Mouse (Mus musculus) cerebral cortex, adult 2 months (tissue): ENCODE data around the gene Nr1h4.

Source experiments
- WGBS: fragments of 180-500 bp; shearing (Covaris S2); methylation state at CpG from one replicate; pipeline ENCODE4 v1.1.7; 2018; 5-methylcytosine and 5-hydroxymethylcytosine counted together

Nr1h4 gene

DNA sequence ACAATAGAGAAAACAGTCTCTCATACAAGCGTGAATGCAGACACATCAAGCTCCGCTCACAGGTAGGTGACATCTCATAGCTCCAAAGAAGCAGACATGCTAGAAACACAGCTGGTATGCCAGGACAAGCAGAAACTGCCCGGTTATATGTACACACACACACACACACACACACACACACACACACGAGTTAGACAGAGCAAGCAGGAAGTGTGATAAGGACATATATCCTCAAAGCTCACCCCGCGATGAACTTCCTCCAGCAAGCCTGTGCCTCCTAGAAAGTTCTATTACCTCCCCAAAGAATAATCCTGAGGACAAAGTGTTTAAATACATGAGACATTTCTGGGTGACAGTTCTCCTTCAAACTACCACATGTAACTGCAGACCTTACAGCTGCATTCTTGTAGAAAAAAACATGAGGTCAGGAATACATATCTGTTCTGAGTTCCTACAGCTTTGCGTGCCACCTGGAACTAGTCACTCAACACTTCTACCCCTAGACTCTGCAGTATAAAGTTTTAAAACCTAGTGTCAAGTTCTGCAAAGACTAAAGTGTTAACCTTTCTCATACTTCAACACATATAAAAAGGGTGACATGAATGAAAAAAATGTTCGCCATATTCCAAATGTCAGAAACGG is 11.5 kb downstream of the Nr1h4 start:
- WGBS = 84% methylated on average over 9 of the region's 9 CpGs

DNA sequence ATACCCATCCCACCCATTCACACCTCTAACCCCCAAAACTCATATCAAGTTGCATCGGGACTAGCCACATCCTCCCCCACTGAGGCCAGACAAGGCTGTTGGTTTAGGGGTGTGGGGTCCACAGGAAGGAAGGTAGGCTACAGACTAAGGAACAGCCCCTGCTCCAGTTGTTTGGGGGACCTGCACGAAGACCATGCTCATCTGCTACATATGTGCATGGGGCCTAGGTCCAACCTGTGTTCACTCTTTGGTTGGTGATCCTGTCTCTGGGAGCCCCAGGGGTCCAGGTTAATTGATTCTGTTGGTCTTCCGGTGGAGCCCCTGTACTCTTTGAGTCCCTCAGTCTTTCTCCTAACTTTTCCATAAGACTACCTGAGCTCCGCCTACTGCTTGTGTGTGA is 13.0 kb downstream of the Nr1h4 start:
- 92% methylated on average over 4 of the region's 4 CpGs for WGBS

DNA sequence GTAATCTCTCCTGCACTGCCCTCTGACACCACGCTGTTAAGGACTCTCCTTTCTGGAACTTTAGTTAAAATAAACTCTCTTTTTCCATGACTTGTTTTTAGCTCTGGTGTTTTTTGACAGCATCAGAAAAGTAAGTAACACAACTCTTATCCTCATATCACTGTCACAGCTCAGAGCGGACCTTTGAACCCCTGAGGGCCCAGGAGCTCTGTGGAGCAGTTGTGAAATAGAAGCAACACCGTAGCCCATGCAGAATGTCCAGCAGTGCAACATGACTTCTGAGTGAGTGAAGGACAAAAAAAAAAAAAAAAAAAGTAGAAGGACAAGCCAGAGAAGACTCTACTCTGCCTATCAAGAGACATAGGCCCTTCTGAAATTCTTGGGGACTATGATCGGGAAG is 14.2 kb downstream of the Nr1h4 start:
- 83% methylated on average over 4 of the region's 4 CpGs for WGBS

DNA sequence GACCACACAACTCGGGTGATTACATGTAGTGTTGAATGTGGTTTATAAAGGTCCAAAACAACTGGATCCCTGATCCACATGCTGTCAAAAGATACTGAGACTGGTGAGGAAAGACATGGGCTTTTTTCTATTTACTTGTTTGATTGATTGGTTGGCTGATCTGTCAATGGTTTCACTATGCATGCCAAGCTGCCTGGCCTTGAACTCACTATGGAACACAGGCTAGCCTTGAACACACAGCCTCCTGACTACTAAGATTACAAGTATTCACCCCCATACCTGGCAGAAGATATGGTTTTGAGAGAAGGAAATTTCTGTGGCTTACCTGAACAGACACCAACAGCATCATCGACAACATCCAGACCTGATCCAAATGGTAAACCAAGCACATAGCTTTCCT is 15.0 kb downstream of the Nr1h4 start:
- WGBS = 93% methylated on average over 2 of the region's 2 CpGs

DNA sequence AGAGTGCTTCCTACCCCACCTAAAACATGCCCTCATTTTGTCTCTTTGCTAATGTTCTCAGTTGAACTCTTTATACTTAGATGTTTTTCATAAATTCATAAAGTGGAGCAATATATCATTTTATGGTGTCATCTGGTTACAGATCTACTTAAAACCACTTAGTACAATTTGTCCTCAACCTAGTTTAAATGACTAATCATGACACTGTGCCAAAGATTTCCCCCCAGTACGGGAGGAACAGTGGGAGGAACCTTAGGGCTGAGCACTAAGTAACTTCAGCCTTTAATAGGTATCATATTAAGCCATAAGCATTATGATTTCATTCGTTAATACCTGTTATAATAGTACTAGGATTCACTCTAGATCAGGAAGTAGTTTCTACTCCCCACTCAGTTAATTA is 17.6 kb downstream of the Nr1h4 start:
- WGBS = 70% methylated on average over 2 of the region's 2 CpGs

DNA sequence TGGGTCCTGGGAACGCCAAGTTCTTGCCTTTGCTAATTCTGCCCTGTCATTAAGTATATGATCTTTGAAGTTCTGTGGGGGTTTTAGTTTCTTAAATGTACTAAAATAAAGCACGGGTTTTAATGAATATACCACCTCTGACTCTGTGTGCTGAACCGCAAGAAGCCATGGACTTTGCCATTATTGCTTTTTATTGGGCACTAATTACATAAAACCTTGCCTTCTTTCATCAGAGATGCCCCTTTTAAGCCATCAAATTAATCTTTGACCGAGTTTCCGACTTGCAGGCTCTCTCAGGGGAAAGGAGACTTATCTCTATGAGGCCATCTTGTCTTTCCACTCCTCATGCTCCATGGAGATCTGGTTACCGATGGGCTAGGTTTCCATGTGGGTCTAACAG is 20.8 kb downstream of the Nr1h4 start:
- WGBS = 79% methylated on average over 6 of the region's 6 CpGs

DNA sequence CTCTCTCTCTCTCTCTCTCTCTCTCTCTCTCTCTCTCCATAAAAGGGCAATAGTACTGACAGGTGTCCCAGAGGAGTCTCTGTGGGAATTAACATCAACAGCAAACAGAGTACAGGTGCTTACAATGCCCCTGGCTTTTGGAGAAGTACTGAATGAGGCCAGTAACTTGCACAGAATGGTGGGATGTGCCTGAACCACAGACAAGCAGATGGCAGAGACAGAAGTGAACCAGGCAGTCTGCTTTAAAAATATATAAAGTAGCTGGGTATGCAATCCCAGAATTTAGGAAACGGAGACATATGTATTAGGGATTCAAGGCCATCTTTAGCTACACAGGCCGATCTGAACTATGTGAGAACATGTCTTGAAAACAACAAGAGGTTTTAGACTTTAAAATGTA is 22.8 kb downstream of the Nr1h4 start:
- 52% methylated on average over 2 of the region's 2 CpGs for WGBS

DNA sequence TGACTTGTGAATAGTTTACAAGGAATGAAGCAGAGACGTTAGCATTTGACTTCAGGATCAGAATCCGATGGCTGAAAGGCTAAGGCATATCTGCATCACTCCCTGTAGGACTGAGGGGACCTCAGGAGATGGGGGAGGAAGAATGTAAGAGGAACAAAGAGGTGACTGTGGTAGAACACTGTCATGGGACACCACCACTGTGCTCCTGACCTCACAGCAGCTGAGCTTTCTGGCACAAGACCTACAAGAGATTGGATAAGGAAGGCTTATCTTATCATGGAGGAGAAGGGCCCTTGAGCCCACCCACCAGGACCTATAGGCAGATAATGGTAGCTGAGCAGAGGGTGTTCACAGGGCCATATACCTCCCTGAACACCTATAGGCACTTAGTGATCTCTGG is 24.8 kb downstream of the Nr1h4 start:
- WGBS = 75% methylated on average over 2 of the region's 2 CpGs

DNA sequence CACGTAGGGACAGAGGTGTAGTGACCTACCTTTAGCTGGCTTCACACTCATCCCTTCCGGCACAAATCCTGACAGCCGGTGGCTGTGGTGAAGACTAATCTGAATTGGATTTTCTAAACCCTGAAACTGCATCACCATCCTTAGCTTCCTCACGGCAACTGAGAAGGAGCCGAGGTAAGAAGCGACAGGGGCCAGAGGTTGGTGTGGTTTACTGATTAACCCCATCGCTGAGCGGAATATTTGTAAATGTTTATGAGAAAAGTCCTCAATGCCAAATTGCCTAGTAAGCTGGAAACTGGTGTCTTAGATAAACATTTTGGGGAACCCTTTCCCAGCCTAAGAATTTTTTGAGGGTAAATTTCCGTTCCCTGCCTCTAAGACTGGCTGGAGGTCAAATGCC is 26.9 kb downstream of the Nr1h4 start:
- WGBS = 93% methylated on average over 9 of the region's 9 CpGs

DNA sequence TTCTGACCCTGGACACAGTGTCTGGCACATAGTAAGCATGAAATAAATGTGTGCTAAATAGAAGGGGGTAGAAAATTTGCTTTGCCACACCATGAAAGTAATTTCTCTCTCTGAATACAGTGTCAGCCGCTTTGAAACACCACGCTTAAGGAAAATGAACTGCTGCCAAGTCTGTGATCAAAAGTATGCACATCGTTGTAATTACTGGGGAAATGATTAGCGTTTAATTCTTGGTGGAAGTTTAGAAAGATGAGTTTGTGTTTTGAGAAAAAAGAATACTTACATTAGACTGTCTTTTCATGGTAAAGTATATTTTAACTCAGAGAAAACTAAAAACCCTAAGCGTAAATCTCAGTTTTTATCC is 27.8 kb downstream of the Nr1h4 start:
- WGBS = 54% methylated on average over 5 of the region's 5 CpGs

DNA sequence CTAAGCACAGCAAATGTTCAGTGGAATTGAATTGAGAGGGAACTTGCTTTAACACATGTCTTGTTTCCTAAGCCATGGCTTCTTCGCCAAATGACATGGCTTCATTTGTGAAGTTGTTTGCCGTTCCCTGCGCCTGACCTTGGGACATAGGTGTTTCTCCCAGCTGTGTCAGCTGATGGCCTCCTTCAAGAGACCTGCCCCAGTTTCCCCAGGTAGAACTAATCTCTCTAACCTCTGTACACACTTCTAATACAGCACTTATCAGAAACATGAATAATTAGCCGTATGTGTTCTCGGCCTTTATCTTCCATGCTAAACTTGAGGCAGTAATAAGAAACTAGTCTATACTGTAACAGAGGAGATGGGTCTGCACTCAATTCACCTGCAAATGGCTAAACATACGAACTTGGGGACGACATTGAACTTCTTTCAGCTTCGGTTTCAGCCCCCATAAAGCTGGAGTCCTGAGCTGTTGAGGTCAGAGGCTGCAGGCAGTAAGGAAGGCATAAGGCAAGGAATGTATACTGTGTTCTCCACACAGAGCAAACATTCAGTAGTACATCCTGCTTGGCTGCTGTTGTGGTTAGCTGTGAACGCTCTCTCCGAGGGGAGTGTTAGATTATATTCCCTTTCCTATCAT is 28.3 kb downstream of the Nr1h4 start:
- 85% methylated on average over 10 of the region's 10 CpGs for WGBS

DNA sequence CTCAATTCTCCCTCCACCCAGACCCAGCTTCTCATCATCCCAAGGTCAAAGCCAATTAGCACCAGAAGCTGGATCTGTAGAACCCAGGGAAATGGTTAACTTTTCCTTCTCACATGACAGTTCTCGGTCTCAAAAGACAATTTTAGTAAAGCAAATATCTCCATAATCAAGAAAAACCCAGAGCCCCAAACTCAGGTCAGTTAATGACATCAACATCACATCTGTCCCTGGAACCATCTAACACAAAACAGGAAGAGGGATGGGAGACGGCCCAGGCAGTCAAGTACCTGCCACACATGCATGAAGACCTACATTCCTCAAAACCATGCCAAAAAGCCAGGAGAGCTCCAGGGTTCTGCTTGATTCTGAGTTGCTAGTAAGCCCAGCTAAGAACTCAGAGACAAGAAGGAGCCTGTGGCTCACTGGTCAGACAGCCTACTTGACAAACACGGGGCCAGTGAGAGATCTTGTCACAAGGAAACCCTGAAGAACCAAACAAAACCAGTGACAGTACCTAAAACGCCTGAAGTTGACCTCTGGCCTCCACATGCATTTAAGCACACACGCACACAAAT is 30.3 kb downstream of the Nr1h4 start:
- WGBS = 84% methylated on average over 5 of the region's 5 CpGs

DNA sequence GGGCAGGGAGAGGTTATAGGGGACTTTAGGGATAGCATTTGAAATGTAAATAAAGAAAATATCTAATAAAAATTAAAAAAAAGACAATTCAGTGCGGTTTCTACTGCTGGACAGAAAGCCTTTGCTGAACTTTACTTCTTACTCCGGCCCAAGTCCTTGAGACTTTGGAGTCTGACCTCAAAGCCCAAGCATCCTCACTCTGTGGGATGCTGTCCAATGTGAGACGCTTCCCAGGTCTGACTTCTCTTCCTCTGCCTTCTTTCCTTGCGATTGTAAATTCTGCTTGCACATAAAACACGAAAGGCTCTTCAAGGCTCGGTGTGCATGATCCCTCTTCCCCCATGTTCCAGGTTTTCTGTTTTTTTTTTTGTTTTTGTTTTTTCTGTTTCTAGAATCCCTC is 31.5 kb downstream of the Nr1h4 start:
- 90% methylated on average over 6 of the region's 6 CpGs for WGBS

DNA sequence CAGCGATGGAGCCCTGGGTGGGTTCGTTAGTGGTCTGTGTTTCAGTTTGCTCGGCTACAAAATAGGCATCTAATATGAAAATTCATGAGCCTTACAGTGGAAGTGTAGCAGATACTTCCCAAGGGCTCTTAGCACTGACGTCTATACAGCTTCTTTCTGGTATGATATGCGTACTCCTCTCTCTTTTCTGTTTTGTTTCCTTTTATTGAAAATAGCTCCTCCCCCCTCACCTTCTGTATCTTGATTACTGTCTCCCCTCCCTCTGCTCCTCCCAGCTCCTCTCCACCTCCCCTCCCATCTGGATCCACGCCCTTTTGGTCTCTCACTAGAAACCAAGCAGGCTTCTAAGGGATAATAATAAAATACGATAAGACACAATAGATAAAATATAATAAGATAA is 37.8 kb downstream of the Nr1h4 start:
- 79% methylated on average over 7 of the region's 7 CpGs for WGBS

DNA sequence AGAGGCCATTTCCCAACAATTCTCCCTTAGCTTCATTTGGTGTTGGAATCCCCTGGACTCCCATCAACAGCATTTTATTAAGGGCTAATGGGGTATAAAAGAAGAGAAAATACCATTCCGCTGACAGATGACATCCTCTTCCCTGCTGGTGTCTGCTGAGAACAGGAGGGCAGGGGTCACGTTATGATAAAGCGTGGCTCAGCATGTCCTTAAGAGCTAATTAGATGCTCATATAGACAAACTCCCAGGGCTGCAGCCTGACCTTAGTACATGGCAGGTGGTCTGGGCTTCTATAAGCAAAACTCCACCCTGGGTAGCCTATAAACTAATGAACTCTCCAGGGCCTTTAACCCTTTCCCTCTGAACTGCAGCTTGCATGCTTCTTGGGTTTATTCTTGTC is 42.1 kb downstream of the Nr1h4 start:
- 82% methylated on average over 3 of the region's 3 CpGs for WGBS

DNA sequence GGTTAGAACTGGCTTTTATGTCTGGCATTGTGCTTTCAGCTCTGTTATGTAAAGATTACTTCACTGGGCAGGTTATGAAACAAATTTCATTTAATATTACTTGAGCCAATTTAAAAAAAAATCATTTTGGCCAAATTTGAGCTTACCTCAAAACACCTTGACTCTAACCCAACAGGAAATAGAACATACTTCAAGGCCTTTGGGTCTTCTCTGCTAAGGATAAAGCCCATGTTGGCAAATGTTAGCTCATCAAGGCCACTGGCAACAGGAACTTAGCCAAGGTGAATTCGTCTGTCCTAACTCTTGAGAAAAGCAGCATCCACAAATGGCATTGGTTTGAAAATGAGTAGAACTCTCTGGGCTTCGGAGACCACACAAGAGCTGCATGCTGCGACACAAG is 43.1 kb downstream of the Nr1h4 start:
- 86% methylated on average over 3 of the region's 3 CpGs for WGBS

DNA sequence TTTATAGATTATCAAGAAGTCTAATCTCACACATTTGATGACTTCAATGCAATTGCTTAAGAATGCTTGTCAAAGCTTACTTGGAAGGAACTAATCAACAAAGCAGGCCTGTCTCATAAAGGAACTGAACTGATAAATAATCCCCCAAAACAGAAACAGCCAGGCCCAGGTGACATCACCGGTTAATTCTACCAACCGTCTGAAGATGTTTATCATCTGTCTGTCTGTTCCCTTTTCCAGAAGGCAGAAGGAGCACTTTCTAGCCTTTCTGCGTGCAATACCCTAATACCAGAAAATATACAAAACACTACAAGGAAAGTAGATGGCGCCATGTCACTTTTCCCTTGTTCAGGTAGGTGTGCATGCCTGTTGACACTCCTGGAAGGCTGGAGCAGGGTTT is 43.9 kb downstream of the Nr1h4 start:
- 88% methylated on average over 4 of the region's 4 CpGs for WGBS

DNA sequence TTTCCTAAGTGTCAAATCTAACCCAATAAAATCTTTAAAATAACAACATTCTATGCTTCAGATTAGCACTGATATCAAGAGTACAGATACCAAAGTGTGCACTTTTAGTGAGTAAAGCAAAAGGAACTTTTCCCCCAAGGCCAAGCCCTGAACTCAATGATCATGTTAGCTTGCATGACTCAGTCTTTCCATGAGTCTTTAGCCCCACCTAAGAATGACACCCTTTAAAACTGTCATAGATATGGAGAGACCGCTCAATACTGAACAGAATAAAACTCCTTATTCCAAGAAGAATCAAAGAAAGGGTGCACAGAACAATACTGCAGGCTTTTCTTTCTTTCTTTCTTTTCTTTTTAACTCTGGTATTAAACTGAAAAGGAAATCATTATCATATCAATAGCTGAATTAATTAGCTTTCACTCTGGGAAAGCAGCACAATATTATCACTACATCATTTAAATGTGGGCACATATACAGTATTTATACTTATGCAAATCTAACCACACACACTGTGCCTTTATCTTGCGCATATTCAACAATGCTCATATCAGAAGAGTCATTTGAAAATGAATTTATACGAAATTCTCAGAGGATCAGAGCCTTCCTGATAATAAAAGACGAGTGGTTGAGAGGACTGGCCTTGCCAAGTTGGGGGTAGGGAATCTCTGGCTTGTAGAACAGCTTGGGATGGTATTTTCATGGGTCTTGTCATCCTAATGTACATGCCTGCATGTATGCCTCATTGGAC is 46.2 kb downstream of the Nr1h4 start:
- WGBS = 58% methylated on average over 4 of the region's 4 CpGs

DNA sequence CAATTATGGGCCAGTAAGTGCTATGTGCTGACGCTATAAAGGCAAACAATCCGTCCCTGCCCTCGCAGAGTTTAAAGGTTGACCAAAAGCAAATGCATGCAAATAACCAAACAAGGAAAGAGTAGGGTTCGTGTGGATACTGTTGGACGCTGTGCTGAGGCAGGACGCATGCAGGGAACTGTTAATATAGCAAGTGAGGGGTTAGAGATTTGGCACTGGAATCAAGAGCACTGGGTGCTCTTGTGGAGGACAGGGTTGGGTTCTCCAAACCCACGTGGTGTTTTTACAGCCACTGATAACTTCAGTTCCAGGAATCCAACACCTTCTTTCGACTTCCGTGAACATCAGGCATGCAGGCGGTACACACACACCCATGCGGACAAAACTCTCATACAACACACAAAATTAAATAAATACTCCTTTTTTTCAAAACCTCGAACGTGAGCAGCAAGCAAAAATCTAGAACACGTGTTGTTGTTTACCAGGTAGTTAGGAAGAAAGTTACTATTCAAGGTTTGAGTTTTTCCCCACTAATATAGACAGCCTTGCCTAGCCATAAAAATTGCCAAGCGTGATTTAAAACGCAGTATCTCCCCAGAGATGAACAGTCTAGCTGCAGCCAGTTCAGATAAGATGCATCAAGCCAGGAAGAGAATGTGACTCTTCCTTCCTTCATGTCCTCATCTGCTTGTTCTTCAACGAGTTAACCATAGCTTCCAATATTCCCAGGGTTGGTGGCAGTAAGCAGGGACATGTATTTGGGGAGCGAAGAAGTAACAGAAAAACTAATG is 49.4 kb downstream of the Nr1h4 start:
- WGBS = 91% methylated on average over 18 of the region's 18 CpGs

DNA sequence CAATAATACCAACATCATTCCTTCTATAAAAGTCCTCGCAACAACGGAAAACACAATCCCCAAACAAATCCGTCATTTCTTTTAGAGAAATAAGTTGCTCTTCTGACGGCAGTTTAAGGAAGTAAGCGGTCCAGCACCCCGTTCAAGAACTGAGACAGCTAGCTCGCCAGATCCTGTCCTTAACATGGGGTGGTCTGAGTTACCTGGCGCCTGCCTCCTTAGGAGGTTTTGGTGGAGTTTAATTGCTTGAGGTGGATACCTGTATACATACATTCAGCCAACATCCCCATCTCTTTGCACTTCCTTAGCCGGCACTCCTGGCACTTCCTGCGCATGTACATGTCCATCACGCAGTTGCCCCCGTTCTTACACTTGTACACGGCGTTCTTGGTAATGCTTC is 50.3 kb downstream of the Nr1h4 start:
- WGBS = 89% methylated on average over 14 of the region's 14 CpGs

DNA sequence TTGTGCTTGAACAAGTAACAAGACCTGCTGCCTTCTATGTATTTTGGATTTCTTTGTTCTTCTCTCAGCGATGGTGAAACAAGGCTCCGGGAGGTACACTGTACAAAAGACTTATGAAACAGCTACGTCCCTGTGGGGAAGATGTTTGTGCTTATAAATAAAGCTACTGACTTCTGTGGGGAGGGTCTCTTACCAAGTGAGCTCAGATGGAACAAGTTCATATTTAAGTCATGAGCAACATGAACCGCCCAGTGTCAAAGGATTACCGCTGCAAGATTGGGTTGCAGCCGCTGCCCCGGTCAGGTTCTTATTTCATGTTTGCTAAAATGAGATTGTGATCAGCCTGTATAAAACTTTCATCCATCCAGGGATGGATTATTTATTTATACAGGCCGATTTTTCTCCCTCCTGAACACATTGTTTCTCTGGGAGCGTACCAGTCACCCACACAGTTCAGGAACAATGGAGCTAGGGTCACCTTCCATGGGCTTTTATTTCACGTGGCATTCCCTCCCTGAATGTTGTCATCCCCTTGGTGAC is 51.2 kb downstream of the Nr1h4 start:
- WGBS = 66% methylated on average over 10 of the region's 10 CpGs

DNA sequence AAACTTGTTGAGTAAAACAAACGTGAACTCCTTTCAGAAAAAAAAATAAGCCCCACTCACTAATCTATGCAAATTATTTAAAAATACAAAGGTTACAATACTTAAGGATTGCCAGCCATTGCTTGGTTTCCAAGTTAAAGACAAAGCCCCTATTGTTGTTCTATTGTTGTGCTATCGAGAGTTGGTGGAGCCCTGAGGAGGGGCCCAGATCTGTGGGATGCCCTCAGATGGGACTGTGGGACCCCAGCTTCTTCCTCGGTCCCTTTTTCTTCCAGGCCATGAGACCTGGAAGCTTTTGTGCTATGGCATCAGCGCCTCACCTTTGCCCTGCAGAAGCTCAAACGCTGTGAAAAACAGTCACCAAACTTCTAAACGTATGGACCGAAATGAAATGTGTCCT is 51.7 kb downstream of the Nr1h4 start:
- 62% methylated on average over 7 of the region's 7 CpGs for WGBS
